Mouse (Mus musculus) myocyte (in vitro differentiated cells): ENCODE measurements around the gene Blnk.

Source experiments
- CEBPB ChIP-seq: IDR thresholded peaks from 2 replicates; pipeline ENCODE4 v1.6.1; 2011; ENCODE audit warnings: mild to moderate bottlenecking, moderate library complexity; ENCODE audit not compliant: poor library complexity, insufficient read depth, severe bottlenecking
- E2F4 ChIP-seq: IDR thresholded peaks from one replicate; pipeline ENCODE4 v1.6.1; 2011; ENCODE audit warnings: mild to moderate bottlenecking, control low read depth, moderate library complexity; ENCODE audit not compliant: insufficient read depth
- MAX ChIP-seq: IDR thresholded peaks from one replicate; pipeline ENCODE4 v1.6.1; 2011; ENCODE audit warnings: low read depth, mild to moderate bottlenecking, control low read depth
- MYOD1 ChIP-seq, 3 experiments: IDR thresholded peaks; one replicate each; pipeline ENCODE4 v1.6.1; 2011; ENCODE audit warnings: control low read depth in 2 of 3, low read depth in 2 of 3, mild to moderate bottlenecking in 2 of 3, moderate library complexity in 1 of 3; ENCODE audit not compliant: insufficient read length in 2 of 3, control insufficient read depth in 1 of 3
- POLR2A ChIP-seq: IDR thresholded peaks from one replicate; pipeline ENCODE4 v1.6.1; 2011; ENCODE audit warnings: low read depth, mild to moderate bottlenecking, control low read depth, moderate library complexity; ENCODE audit not compliant: insufficient read length
- POLR2AphosphoS2 ChIP-seq: IDR thresholded peaks from one replicate; pipeline ENCODE4 v1.6.1; 2011; ENCODE audit warnings: low read depth, control low read depth; ENCODE audit not compliant: insufficient read length
- TCF12 ChIP-seq: IDR thresholded peaks from one replicate; pipeline ENCODE4 v1.6.1; 2011; ENCODE audit warnings: mild to moderate bottlenecking, control low read depth; ENCODE audit not compliant: poor library complexity, insufficient read depth, severe bottlenecking
- TCF3 ChIP-seq: IDR thresholded peaks from one replicate; pipeline ENCODE4 v1.6.1; 2011; ENCODE audit warnings: low read depth, control low read depth; ENCODE audit not compliant: insufficient read length
- USF1 ChIP-seq: IDR thresholded peaks from one replicate; pipeline ENCODE4 v1.6.1; 2011; ENCODE audit warnings: low read depth, mild to moderate bottlenecking, control low read depth, moderate library complexity

DNA sequence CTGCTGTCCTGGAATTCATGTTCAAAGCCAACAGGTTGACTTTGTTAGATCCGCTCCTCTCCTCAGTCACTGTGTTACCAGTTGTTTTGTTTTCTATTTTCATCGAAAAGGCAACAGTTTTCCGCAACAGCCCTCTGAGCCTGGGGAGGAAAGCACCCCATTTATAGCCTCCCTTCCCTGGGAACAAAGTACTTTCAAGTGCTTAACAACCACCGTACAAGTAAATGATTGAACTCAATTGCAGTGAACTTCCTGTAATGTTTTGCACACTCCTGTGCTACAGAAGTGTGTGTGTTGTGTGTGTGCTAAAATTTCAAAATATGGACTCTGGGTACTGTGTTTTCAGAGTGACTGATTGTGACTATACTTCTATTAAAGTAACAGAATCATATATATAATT, 13.4 kb upstream of the Blnk start:
- TF ChIP-seq POLR2A: no peak
- TF ChIP-seq CEBPB: no peak
- TF ChIP-seq MYOD1 (IDR thresholded peaks at IDR 0.05; ENCODE audit: control insufficient read depth in 1 of 3, insufficient read length in 2 of 3, low read depth in 2 of 3): no peak
- TF ChIP-seq MAX: no peak
- no peak for TF ChIP-seq USF1
- TF ChIP-seq POLR2AphosphoS2: no peak
- TF ChIP-seq TCF12: no peak
- no peak for TF ChIP-seq TCF3
- no peak for TF ChIP-seq E2F4
